Mouse (Mus musculus) heart, adult 2 months (tissue): ENCODE measurements around the gene Hist2h2aa1.

Experiments used
- CTCF ChIP-seq: fragments of 200-600 bp; IDR thresholded peaks from 2 replicates; pipeline ENCODE4 v1.8.1; 2022; ENCODE audit warnings: antibody characterized with exemption, mild to moderate bottlenecking, moderate library complexity
- EP300 ChIP-seq: fragments of 200-500 bp; IDR thresholded peaks from 2 replicates; pipeline ENCODE4 v1.6.1; 2011; ENCODE audit warnings: low read depth, low read length, control low read depth; ENCODE audit not compliant: insufficient read depth
- POLR2A ChIP-seq: fragments of 200-500 bp; IDR thresholded peaks from 2 replicates; pipeline ENCODE4 v1.6.1; 2011; ENCODE audit warnings: mild to moderate bottlenecking, low read depth, low read length, control low read depth; ENCODE audit not compliant: insufficient read depth

- TF ChIP-seq POLR2A (0 out of 2 replicates have a peak, but pooled peaks have one; percentile 29), CTCF (peak; percentile 41), EP300 (no peak)
Observed at GRCm38 (mm10) chr3:96195616-96196313, 49.5 kb upstream of the Hist2h2aa1 start.
